Mouse (Mus musculus): ENCODE measurements around the gene Ddx39b.
"Not testable (repeated sequence)": the region's sequence is repeated elsewhere in the genome, so short reads cannot be mapped to it uniquely, and the experiment has no call there.

The Ddx39b gene

DNA sequence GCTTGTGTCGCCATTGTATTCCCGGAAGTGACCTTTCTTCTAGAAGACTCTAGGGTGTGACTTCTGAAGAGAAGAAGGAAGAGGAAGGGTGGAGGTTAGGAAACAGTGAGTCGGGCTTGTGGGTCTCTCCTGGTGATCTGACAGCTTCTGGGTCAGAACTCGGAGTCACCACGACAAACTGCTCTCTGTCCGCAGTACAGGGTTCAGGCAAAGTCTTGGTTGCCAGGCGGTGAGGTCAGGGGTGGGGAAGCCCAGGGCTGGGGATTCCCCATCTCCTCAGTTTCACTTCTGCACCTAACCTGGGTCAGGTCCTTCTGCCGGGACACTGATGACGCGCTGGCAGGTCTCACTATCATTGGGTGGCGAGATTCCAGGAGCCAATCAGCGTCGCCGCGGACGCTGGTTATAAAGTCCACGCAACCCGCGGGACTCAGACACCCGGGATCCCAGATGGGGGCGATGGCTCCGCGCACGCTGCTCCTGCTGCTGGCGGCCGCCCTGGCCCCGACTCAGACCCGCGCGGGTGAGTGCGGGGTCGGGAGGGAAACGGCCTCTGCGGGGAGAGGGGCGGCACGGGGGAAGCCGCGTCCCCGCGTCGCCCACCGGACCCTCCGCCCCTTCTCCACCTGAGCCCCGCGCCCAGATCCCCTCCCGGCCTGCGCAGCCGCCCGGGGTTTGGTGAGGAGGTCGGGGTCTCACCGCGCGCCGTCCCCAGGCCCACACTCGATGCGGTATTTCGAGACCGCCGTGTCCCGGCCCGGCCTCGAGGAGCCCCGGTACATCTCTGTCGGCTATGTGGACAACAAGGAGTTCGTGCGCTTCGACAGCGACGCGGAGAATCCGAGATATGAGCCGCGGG, 21.3 kb downstream of the Ddx39b start, which contains the start of gene H2-D1:
Gene H2-D1 (plus strand): TSS at position 67 of the 859 bp plus-strand sequence.
- DNase-seq (ENCODE audit: low spot score): peak; percentile 97

DNA sequence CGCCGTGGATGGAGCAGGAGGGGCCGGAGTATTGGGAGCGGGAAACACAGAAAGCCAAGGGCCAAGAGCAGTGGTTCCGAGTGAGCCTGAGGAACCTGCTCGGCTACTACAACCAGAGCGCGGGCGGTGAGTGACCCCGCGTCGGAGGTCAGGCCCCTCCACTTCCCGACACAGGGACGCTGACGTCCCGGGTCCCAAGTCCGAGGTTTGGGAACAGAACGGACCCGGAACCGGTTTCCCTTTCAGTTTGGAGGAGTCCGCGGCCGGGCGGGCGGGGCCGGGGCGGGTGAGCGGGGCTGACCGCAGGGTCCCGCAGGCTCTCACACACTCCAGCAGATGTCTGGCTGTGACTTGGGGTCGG, 22.0 kb downstream of the Ddx39b start:
- no peak for DNase-seq (ENCODE audit: low spot score)

DNA sequence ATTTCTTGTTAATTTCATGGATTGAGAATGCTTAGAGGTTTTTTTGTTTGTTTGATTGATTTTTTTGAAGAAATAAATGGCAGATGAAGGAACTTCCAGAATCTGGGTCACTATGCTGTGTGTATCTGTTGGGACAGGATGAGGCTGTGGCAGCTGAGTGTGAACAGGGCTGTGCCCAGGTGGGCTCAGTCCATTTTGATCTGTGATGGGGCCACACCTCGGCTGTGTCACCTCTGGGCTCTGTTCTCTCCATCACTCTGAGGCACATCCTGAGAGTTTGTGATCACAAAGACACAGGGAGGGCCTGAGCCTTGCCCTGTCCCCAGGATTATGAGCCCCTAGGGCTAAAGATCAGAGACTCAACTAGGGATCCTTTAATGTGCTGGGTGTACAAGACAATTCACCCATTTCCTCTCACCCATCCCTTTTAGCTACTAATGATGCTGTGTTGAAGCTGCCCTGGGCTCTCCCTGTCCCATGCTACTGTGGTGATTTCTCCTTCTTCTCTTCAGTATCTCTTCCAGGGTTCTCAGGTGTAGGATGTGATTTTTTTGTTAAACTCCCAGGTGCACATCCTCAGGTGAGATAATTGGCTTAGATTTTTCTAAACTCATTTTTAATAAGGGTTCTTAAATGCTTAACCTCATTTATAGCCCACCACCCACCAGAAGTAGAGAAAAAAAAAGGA, 26.0 kb downstream of the Ddx39b start:
- no peak for DNase-seq (ENCODE audit: low spot score)

DNA sequence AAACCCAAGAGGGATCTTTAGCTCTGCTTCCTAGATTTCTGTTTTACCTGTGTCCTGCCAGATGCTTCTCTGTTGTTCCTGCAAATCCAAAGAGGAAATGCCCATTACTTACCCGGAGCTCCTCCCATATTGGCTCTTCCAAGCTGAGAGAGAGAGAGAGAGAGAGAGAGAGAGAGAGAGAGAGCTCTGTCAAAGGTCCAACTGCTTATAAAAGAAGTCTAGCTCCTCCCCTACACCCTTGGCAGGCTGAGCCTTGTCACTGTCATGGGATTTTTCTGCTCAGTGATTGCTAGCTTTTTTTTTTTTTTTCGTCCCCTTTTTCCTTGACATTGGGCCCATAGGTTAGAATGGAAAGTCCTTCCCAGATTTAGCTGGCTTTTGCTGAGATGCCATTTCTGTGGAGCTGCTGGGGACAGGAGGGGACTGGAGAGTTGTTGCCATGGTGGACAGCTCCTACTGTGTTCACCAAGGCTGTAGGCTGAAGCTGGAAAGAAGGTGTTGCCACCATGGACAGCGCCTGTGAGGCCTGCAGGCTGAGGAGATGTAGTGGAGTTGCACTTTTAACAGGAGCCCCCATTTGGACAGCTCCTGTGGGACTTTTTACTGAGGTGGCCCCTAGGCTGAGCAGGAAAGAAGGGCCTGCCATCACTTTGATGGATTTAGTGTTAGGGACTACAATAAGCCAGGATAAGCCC, 28.3 kb downstream of the Ddx39b start:
- no peak for DNase-seq (ENCODE audit: low spot score)

DNA sequence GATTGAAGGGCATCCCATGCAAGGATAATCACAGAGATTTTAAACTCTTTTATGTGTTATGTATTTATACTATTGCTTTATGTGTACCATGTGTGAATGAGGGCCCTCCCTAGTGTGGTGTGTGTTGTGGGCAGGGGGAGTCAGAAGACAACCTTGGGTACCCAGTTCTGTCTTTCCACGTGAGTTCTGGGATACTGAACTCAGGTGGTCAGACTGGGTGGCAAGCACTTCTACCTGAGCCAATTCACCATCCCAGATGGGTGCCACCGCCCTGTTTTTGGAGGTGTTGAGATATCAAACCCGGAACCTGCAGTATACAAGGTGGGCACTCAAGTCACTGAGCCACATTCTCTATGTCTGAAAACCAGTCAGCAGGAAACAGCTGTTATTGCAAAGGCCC, 30.7 kb downstream of the Ddx39b start:
- no peak for DNase-seq (ENCODE audit: low spot score)

DNA sequence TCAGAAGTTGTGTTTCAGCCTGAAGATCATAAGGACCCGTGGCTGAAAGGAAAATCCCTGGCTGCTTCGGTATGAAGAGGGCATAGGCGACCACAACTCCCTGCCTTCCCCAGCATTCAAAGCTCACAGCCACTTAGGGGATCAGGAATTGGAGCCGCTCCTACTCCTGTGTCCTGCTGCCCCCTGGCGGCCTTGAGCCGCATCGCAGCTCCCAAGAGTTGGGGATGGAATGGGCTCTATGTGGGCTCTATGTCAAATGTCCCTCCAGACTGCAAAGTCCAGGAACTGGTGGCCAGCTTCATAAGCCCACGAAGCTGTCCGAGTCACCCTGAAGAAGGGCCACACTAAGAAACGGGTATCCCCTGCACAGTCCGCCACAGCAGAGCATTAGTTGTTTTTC, 33.2 kb downstream of the Ddx39b start:
- peak; percentile 59 for DNase-seq (ENCODE audit: low spot score)

DNA sequence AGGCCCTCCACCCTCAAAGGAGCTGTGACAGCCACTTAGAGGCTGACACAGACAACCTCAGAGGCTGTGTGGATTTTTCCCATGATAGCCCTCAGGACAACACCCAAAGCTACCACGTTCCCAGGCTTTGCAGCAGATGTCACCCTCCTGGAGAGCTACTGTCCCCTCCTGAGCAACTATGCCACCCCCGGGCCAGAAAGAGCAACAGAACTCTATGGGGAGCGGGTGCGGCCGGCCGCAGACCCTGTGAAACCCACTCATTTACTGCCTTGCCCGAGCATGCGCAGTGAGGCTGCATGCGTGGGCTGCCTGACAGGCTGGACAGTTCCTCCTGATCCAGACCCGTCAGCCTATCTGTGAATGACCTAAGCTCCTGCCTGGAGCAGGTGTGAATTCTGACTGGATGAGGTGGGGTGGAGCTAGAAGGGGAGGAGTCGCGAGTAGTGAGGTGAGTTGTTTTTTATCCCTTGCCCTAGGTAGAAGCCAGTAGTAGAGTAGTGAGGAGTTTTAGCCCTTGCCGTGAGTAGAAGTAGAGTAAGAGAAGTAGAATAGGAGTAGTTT, 34.8 kb downstream of the Ddx39b start:
- no peak for DNase-seq (ENCODE audit: low spot score)

DNA sequence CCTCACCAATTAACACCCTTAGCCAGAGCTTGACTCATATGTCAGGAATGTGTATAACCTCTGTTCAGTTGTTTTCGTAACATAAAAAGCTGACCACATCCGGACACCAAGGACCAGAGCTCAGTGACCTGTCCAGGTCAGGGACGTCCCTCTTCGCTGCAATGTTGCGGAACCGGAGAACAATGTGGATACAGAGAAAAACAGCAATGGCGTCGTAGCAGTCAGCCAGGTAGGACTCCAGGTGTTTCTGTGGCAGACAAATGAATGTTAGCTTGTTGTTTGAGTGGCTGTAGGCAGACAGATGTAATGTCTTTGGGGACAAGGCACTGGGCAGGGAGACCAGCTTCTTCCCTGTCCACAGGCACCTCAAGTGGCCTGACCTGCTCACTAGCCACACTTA, 36.5 kb downstream of the Ddx39b start:
- no peak for DNase-seq (ENCODE audit: low spot score)

DNA sequence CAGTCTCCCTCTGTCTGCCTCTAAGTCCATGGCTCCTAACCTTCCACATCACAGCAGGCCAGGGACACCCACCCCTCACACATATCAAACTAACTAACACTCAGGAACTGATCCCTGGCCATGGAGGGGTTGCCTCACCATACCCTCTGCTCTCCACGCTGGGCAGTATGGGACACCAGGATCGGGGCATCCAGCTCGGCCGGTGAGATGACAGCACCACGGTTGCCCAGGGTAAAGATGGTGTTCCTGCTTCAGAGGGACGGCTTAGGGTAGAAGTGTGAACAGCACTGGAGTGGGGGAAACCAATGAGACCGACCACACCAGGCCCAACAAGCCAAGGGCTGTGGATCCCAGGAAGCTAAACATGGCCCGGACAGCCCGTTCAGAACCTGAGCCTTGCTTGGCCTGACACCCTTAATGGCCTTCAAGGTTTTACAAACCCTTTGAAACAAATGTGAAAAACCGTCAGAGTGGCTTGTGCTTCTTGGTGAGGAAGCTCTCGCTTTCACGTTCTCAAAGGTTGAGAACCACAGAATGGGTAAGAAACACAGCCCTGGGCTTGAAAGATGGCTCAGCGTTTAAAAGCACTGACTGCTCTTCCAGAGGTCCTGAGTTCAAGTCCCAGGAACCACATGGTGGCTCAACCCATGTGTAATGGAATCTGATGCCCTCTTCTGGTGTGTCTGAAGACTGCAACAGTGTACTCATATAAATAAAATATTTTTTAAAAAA, 37.6 kb downstream of the Ddx39b start:
- no peak for DNase-seq (ENCODE audit: low spot score)

DNA sequence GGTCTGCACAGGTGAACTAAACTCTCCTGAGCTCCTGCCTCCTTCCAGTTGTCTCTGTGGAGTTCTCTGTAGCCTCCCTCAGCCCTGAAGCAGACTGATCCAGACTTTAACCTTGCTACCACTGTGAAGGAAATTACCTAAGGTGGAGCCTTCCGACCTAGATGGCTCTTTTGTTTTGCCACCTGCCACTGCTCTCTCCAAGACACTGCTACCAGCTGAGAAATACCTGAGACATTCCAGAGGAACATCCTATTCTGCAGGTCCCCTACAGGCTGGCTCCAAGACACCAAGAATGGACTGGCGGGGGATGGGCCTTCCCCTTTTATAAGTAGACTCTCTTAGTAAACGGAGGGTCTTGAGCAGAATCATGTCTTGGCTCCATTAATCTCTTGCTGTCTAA, 38.7 kb downstream of the Ddx39b start:
- no peak for DNase-seq (ENCODE audit: low spot score)

DNA sequence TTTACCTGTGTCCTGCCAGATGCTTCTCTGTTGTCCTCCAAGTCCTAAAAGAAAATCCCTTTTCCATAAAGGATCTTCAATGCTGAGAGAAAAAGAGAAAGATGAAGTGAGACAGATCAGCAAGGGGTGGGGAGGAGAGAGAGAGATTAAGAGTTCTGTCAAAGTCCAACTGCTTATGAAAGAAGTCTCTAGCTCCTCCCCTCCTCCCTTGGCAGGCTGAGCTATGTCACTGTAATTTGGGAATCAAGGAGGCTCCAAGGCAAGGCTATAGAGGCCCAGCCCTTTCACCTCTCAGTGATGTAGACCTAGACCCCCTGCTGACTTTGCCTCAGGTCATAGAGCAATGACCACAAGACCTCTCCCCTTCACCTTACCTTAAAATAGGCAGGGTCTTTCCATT, 43.9 kb downstream of the Ddx39b start:
- no peak for DNase-seq (ENCODE audit: low spot score)

DNA sequence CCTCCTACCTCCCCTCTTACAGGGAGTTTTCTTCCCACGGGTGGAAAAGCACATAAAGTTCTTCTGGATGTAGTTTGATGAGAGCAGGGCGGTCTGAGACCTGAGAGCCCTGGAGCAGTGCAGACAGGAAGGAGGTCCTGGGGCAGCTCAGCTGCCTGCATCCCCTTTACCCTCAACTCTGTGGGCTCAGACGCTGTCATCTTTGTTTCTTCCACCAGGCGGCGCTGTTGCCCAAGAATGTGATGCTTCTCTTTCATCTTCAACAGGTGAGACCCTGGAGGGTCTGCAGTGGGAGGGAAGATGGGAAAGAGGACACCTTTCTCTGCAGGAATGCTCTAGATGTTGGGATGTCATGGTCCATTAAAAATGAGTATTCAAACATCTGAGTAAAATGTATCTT, 54.2 kb downstream of the Ddx39b start:
- DNase-seq (ENCODE audit: low spot score): not testable (repeated sequence)

DNA sequence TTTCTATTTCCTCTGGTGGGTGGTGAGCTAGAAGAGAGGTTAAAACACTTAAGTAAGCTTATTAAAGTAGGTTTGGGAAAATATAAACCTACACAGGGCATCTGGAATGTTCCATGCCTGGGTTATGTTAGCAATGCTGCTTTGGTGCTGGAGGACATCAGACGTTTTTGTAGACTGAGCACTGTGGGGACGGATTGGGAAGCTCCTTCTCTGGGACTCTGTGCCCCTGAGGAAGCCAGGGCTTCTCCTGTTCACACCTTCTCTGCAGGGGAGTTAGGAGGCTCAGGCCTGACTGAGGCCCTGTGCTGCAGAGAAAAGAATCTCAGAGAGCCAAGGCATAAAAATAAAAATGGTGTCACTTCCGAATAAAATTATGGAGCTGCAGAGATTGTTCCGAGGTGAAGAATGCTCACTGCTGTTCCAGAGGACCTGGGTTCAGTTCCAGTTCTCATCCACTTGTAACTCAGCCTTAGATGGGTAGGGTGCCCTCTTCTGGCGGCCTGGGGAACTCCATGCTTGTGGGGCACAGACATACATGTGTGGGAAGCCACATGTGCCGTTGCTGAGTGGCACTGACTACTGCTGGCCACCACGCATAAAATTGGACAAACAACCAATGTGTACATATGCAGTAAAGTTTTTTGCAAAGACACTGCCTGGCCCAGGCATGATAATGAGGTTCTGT, 58.9 kb downstream of the Ddx39b start:
- DNase-seq (ENCODE audit: low spot score): not testable (repeated sequence)

DNA sequence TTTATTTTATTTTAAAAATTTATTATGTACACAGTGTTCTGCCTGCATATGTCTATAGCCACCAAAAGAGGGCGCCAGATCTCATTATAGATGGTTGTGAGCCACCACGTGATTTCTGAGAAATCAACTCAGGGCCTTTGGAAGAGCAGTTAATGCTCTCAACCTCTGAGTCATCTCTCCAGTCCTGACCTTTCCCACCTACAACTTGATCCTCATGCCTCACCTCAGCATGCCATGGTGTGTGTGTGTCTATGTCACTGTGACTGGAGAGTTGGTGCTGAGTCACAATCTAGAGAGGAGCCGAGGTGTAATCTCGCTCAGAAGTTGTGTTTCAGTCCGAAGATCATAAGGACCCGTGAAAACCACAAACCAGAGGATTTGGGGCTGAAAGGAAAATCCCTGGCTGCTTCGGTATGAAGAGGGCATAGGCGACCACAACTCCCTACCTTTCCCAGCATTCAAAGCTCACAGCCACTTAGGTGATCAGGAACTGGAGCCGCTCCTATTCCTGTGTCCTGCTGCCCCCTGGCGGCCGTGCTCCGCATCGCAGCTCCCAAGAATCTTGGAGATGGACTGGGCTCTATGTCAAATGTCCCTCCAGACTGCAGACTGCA, 60.2 kb downstream of the Ddx39b start:
- DNase-seq (ENCODE audit: low spot score): peak; percentile 70

DNA sequence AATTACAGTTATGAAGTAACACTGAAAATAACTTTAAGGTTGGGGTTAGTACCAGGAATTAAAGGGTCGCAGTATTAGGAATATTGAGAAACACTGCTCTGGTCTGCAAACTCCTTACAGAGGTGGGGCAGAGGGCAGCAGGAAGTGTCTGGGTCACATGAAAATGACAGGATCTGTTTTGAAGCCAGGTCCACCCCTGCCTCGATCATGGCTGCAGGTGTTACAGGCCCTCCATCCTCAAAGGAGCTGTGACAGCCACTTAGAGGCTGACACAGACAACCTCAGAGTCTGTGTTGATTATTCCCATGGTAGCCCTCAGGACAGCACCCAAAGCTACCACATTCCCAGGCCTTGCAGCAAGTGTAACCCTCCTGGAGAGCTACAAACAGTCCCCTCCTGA, 61.7 kb downstream of the Ddx39b start:
- DNase-seq (ENCODE audit: low spot score): no peak

All from urinary bladder, postnatal 10 days (tissue).